Comparison of ENCODE assay signal across 12 mouse cellular contexts in the genomic region with DNA sequence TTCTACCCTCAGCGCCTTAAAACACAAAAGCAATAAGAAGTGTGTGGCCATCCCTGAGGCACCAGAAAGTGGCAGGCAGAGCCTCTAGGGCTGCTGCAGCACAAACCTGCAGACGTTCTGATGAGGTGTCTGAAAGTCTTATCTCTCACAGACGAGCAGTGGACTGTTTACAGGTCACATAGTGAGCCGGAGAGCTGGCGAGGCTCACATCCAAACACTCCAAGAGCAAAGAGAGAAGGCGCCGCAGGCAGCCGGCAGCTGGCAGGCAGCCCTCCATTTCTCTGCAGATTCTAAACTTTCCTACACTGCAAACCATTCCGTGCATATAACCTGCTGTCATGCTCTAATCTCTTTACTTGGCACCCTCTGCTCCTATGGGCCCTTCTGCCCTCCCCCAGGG. TPM values are rescaled to one million over a fixed set of nuclear protein-coding genes. Genes with fewer than 3 reads are reported as not detected.
DNase-seq lines count a peak whose midpoint lies in the region; ATAC-seq and TF ChIP-seq lines count a peak whose summit lies in the region.
"Had no signal": no experiment of that assay in that cellular context is flagged by ENCODE, and none has a peak within 500 bp of the region (broad histone marks: within the 10 kb centered on the region; RNA-seq: fewer than 3 reads in every experiment).

No protein-coding gene starts in this region.

- no peak for TF ChIP-seq CTCF in cerebellum, adult 2 months (IDR thresholded peaks at IDR 0.05; ENCODE audit: borderline replicate concordance, insufficient read depth, low read depth, low read length)
- TF ChIP-seq CTCF in liver, adult 2 months (IDR thresholded peaks at IDR 0.05; ENCODE audit: low read depth, low read length): no peak
- TF ChIP-seq CTCF in lung, embryonic 14.5 days (IDR thresholded peaks at IDR 0.05; ENCODE audit: low read depth): no peak

- H3K4me3 ChIP-seq in cerebellum, adult 2 months (replicated peaks; ENCODE audit: insufficient read depth, low read depth, low read length): no peak overlapping the region
- no peak overlapping the region for H3K4me3 ChIP-seq in liver, adult 2 months (ENCODE audit: insufficient read depth, low read depth, low read length)
- H3K4me3 ChIP-seq in liver, embryonic 12.5 days: no peak overlapping the region
- H3K4me3 ChIP-seq in lung, embryonic 14.5 days (ENCODE audit: low read depth, low read length): no peak overlapping the region

- H3K27me3 ChIP-seq in cerebellum, adult 2 months (ENCODE audit: control insufficient read depth, insufficient read depth, low read length): no peaks in the 10 kb centered on the region
- H3K27me3 ChIP-seq in liver, adult 2 months (ENCODE audit: control insufficient read depth, insufficient read depth, low read length): no peaks in the 10 kb centered on the region
- H3K27me3 ChIP-seq in liver, embryonic 12.5 days (replicated peaks): no peaks in the 10 kb centered on the region
- no peaks in the 10 kb centered on the region for H3K27me3 ChIP-seq in lung, embryonic 14.5 days (ENCODE audit: insufficient read depth, low read length)

- no peaks in the 10 kb centered on the region for H3K79me2 ChIP-seq in liver, adult 2 months (ENCODE audit: control insufficient read depth, insufficient read depth, low read length)

- no peak overlapping the region for H3K4me2 ChIP-seq in liver, embryonic 12.5 days
- peak overlapping the region; percentile 32; the same call in 1 of the 2 replicates for H3K4me2 ChIP-seq in lung, embryonic 14.5 days

- no peak overlapping the region for H3K27ac ChIP-seq in cerebellum, adult 2 months (ENCODE audit: insufficient read depth, low read length)
- H3K27ac ChIP-seq in liver, adult 2 months (replicated peaks; ENCODE audit: insufficient read depth, low read depth, low read length): no peak overlapping the region
- no peak overlapping the region for H3K27ac ChIP-seq in liver, embryonic 12.5 days
- peak overlapping the region; percentile 27; the same call in 1 of the 2 replicates for H3K27ac ChIP-seq in lung, embryonic 14.5 days (ENCODE audit: low read depth)

- H3K36me3 ChIP-seq in liver, adult 2 months (ENCODE audit: control insufficient read depth, insufficient read depth, low read length): no peaks in the 10 kb centered on the region; the same call in 1 of the 2 replicates
- peaks cover 90% of the 10 kb centered on the region for H3K36me3 ChIP-seq in liver, embryonic 12.5 days
- peaks cover 54% of the 10 kb centered on the region for H3K36me3 ChIP-seq in lung, embryonic 14.5 days (ENCODE audit: insufficient read depth)

- H3K9me3 ChIP-seq in liver, embryonic 12.5 days (replicated peaks): no peaks in the 10 kb centered on the region
- no peaks in the 10 kb centered on the region for H3K9me3 ChIP-seq in lung, embryonic 14.5 days (ENCODE audit: low read depth, low read length)

- WGBS in cerebellum, adult 2 months: 18% methylated on average over 9 of the region's 9 CpGs
- WGBS in liver, adult 2 months: 32% methylated on average over 9 of the region's 9 CpGs
- whole genome bisulfite sequencing in liver, embryonic 12.5 days (ENCODE audit: insufficient replicate concordance): 53% methylated on average over 9 of the region's 9 CpGs
- 15% methylated on average over 9 of the region's 9 CpGs for WGBS in lung, embryonic 14.5 days

- H3K4me1 ChIP-seq in cerebellum, adult 2 months (ENCODE audit: control insufficient read depth, insufficient read depth, low read length): peaks cover 39% of the 10 kb centered on the region
- no peaks in the 10 kb centered on the region for H3K4me1 ChIP-seq in liver, adult 2 months (ENCODE audit: control insufficient read depth, insufficient read depth, low read length)
- H3K4me1 ChIP-seq in liver, embryonic 12.5 days: peaks cover 30% of the 10 kb centered on the region
- peaks cover 13% of the 10 kb centered on the region; the same call in 1 of the 2 replicates for H3K4me1 ChIP-seq in lung, embryonic 14.5 days (ENCODE audit: insufficient read depth)

- no peak for TF ChIP-seq POLR2A in cerebellum, adult 2 months (IDR thresholded peaks at IDR 0.05; ENCODE audit: borderline replicate concordance, insufficient read depth, low read length)
- no peak for TF ChIP-seq POLR2A in liver, adult 2 months (IDR thresholded peaks at IDR 0.05; ENCODE audit: extremely low read depth, insufficient read depth, low read length)

- no peak for ATAC-seq in liver, embryonic 12.5 days
- peak; percentile 72 for ATAC-seq in lung, embryonic 14.5 days (ENCODE audit: insufficient read depth)
- ATAC-seq: hindbrain, embryonic 16.5 days had no signal

- DNase-seq in cerebellum, postnatal 10 days: peak; percentile 28 to 47
- no peak for DNase-seq in cerebellum, adult 2 months
- DNase-seq in liver, adult 2 months (ENCODE audit: extremely low read depth, low read depth, low spot score): peak; percentile 28
- peak; percentile 74 for DNase-seq in lung, embryonic 14.5 days
- peak; percentile 30 for DNase-seq in yolk sac, embryonic 10.5 days (ENCODE audit: low spot score)
- no peak for DNase-seq in layer of hippocampus, postnatal 14 days (ENCODE audit: low spot score in 2 of 2)
- DNase-seq in frontal cortex, postnatal 10 days (ENCODE audit: low spot score in 2 of 2): no peak
- DNase-seq: cerebellum, postnatal 14 days had no signal

- no peak overlapping the region for H3K9ac ChIP-seq in liver, adult 2 months (ENCODE audit: low read depth, low read length)
- no peak overlapping the region for H3K9ac ChIP-seq in liver, embryonic 12.5 days
- H3K9ac ChIP-seq in lung, embryonic 14.5 days: no peak overlapping the region; the same call in 1 of the 2 replicates

RNA-seq across cellular contexts. Expression of gene Mllt1, which starts 27.3 kb away (rescaled TPM):
- 45.7 and 47.9 TPM in 2 replicates for polyA plus RNA-seq in cerebellum, adult 2 months (2012; rRNA removed)
- total RNA-seq in liver, adult 2 months (2014; rRNA removed): 3.0 and 4.4 TPM in 2 replicates
- 19.4 and 22.7 TPM in 2 replicates for polyA plus RNA-seq in liver, adult 2 months (2012; rRNA removed)
- 24.4 and 24.7 TPM in 2 replicates for polyA plus RNA-seq in liver, embryonic 12.5 days (2016; fragmentation: Nextera tagmentation; extraction: Ambion mirVana)
- polyA plus RNA-seq in lung, embryonic 14.5 days (2014; fragmentation: Nextera tagmentation; extraction: Ambion mirVana): 31.4 and 39.3 TPM in 2 replicates
- total RNA-seq in layer of hippocampus, postnatal 14 days (2021): 10 to 100 TPM; 59.6 to 64.8 TPM

RNA-seq across cellular contexts. Expression of gene 1700061G19Rik, which starts 32.6 kb away (rescaled TPM):
- polyA plus RNA-seq in cerebellum, adult 2 months (2012; rRNA removed): 0.03 TPM in 1 of 2 replicates, not detected in the other
- not detected in 2 replicates for total RNA-seq in liver, adult 2 months (2014; rRNA removed)
- 0.02 TPM in 1 of 2 replicates, not detected in the other for polyA plus RNA-seq in liver, adult 2 months (2012; rRNA removed)
- 0.08 and 0.11 TPM in 2 replicates for polyA plus RNA-seq in liver, embryonic 12.5 days (2016; fragmentation: Nextera tagmentation; extraction: Ambion mirVana)
- polyA plus RNA-seq in lung, embryonic 14.5 days (2014; fragmentation: Nextera tagmentation; extraction: Ambion mirVana): 0.34 and 0.45 TPM in 2 replicates
- under 1 TPM; 0.24 to 0.28 TPM for total RNA-seq in layer of hippocampus, postnatal 14 days (2021)

RNA-seq across cellular contexts. Expression of gene Acsbg2, which starts 33.6 kb away (rescaled TPM):
- polyA plus RNA-seq in cerebellum, adult 2 months (2012; rRNA removed): 0.03 TPM in 2 replicates
- total RNA-seq in liver, adult 2 months (2014; rRNA removed): not detected in 2 replicates
- polyA plus RNA-seq in liver, adult 2 months (2012; rRNA removed): not detected in 2 replicates
- polyA plus RNA-seq in liver, embryonic 12.5 days (2016; fragmentation: Nextera tagmentation; extraction: Ambion mirVana): not detected in 2 replicates
- not detected in 2 replicates for polyA plus RNA-seq in lung, embryonic 14.5 days (2014; fragmentation: Nextera tagmentation; extraction: Ambion mirVana)
- not detected for total RNA-seq in layer of hippocampus, postnatal 14 days (2021)
- total RNA-seq: layer of hippocampus, adult 18-20 months had no signal
- polyA plus RNA-seq: hindbrain, embryonic 16.5 days; limb, embryonic 11.5 days had no signal

Comparison
In these comparisons a context has a peak if more than half of its experiments do, and no peak if none do; other contexts are left out.
1. DNase-seq: peak in cerebellum, postnatal 10 days (2 of 2), liver, adult 2 months (single experiment), lung, embryonic 14.5 days (single experiment) and yolk sac, embryonic 10.5 days (single experiment); none in cerebellum, adult 2 months (0 of 2), layer of hippocampus, postnatal 14 days (0 of 2) and frontal cortex, postnatal 10 days (0 of 2).